Mouse (Mus musculus) embryo, embryonic 10.5 days (tissue): Measurements from ENCODE around the gene Rmi2.

ENCODE experiments used
- DNase-seq: peaks from one replicate; pipeline ENCODE4 v3.0.0-alpha.2; 2015; ENCODE audit warnings: low spot score

Gene Rmi2

GRCm38 (mm10) chr16:10925591-10926180 lies 90.8 kb downstream of the Rmi2 start:
- DNase-seq = no peak

GRCm38 (mm10) chr16:10927026-10927425 lies 92.2 kb downstream of the Rmi2 start:
- DNase-seq = no peak

- DNase-seq = no peak
These were observed 98.5 kb downstream of the Rmi2 start for GRCm38 (mm10) chr16:10933372-10933771.

DNA sequence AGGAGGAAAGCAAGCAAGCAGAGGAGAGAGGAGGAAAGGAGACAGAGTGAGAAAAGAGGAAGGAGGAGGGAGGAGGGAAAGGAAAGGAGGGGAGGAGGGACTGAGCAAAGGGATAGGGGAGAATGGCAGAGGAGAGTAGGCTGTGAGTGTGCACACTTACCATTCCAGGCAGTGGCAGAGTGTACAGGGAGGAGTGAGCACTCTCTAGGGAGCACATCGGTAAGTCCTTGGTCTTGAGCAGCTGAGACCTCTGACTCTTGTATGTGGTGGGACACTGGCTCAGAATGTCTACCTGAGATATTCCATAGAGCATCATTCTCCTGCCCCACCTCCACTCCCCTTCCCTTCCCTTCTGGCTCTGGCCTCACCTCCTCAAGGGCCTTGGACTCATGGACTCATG lies 99.2 kb downstream of the Rmi2 start:
- no peak for DNase-seq

DNA sequence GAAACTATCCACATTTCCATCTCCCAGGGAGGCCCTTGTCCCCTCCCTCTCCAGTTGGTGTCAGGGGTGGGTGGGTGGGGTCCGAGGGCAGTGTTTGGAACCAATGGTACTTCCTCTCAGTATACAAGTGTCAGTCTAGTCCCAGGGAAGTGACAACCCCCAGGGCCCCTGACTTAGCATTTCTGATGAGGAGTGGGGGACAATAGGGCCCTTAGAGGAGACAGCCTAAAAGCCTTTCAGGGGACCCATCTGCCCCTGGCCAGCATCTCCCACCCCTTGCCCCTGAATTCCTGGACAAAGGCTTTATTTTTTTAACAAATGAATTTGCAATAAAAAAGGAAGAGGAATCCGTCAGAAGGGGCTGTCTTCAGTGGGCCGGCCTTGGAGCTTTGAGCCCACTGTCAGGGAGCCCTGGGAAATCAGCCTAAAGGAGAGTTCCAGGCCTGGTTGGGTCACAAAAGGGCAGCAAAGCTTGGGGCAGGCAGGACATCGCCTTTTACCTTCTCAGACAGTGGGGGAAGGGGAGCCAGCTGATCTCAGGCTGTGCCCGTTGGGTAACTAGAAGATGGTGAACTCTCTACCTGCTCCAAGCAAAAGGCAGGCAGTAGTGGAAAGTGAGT lies 102.0 kb downstream of the Rmi2 start:
- peak; percentile 72 for DNase-seq

DNA sequence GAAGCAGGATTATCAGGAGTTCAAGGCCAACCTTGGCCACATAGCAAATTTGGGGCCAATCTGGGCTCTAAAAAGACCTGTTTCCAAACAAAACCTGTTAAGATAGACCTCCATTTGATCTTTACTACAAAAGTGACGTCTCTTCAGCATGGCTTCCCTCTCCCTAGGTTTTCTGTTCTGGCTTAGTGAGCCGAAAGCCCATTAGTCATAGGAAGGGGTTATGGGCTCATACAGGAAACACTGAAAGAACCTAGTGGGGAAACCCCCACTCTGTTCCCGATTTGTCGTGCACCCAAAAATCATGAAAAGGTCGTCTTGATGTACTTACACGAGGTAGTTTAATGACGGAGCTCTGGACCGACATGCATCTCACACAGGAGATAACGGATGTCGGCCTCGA lies 102.6 kb downstream of the Rmi2 start:
- no peak for DNase-seq

DNA sequence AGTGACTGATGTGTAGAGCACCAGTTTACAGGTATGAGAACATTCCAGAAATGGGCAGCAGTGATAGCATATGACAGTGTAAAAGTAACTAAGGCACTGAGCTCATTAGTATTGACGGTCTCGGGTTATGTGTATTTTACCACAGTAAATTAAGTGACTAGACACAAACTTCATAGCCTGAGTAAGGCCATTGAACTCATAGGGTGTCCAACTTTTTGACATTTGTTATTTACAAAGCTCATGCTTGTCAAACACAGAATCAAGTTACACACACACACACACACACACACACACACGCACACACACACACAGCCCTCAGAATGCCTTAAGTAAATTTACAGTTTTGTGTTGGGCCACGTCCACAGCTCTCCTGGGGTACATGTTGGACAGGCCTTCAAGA lies 105.1 kb downstream of the Rmi2 start:
- no peak for DNase-seq

GRCm38 (mm10) chr16:10940661-10941060 lies 105.8 kb downstream of the Rmi2 start:
- no peak for DNase-seq
